ENCODE assay signal across 8 mouse cellular contexts in the genomic region with DNA sequence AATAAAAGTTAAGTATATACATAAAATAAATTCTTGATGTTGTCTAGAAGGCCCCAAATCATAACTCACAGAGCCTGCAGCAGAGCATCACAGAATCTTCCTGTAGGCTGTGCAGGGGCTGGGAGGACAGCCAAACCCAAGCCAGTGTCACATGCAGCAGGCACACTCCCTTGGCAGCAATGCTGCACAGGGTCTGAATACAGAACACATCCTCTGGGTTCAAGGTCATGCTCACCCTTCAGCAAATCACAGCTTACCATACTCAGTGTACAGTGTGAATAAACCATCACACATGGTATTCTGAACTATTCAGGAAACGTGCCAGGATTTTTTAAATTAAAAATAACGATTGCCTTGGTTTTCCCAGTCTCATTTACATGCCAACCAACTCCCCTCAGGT. TPM values are rescaled to one million over a fixed set of nuclear protein-coding genes. Genes with fewer than 3 reads are reported as not detected.
A peak's percentile ranks its signal among the peaks of the same experiment; 100 is the strongest.
DNase-seq lines count a peak whose midpoint lies in the region; ATAC-seq and TF ChIP-seq lines count a peak whose summit lies in the region.

No protein-coding gene starts in this region.

- WGBS in forebrain, postnatal 0 days = 23% methylated on average over 2 of the region's 2 CpGs
- 68% methylated on average over 2 of the region's 2 CpGs for WGBS in hindbrain, embryonic 13.5 days
- WGBS in liver, embryonic 11.5 days = 58% methylated on average over 2 of the region's 2 CpGs

- peak; percentile 22 for DNase-seq in embryo, embryonic 11 days
- no peak for DNase-seq in embryo, embryonic 10.5 days (ENCODE audit: low spot score)
- peak; percentile 71 for DNase-seq in adipocyte (ENCODE audit: low spot score)
- peak; percentile 33 for DNase-seq in forebrain, postnatal 0 days
- DNase-seq in liver, embryonic 11.5 days (ENCODE audit: low spot score) = no peak
- no peak for DNase-seq in thymus, postnatal 36 days
- no peak for DNase-seq in B cell, adult 2 months

- no peaks in the 10 kb centered on the region for H3K27me3 ChIP-seq in forebrain, postnatal 0 days (ENCODE audit: insufficient read depth, low read length)
- no peaks in the 10 kb centered on the region for H3K27me3 ChIP-seq in hindbrain, embryonic 13.5 days
- no peaks in the 10 kb centered on the region for H3K27me3 ChIP-seq in liver, embryonic 11.5 days (replicated peaks; ENCODE audit: control insufficient read depth, insufficient read depth, low read length)

- no peaks in the 10 kb centered on the region for H3K36me3 ChIP-seq in forebrain, postnatal 0 days (ENCODE audit: insufficient read depth)
- no peaks in the 10 kb centered on the region for H3K36me3 ChIP-seq in hindbrain, embryonic 13.5 days
- H3K36me3 ChIP-seq in liver, embryonic 11.5 days (ENCODE audit: control insufficient read depth, insufficient read depth, low read length) = no peaks in the 10 kb centered on the region

- no peak overlapping the region for H3K4me2 ChIP-seq in forebrain, postnatal 0 days (ENCODE audit: low read depth)
- H3K4me2 ChIP-seq in hindbrain, embryonic 13.5 days = no peak overlapping the region
- H3K4me2 ChIP-seq in liver, embryonic 11.5 days = no peak overlapping the region

- no peak overlapping the region for H3K9ac ChIP-seq in forebrain, postnatal 0 days
- no peak overlapping the region for H3K9ac ChIP-seq in hindbrain, embryonic 13.5 days
- no peak overlapping the region for H3K9ac ChIP-seq in liver, embryonic 11.5 days (ENCODE audit: low read depth, low read length)

- H3K27ac ChIP-seq in forebrain, postnatal 0 days (ENCODE audit: low read depth, low read length) = no peak overlapping the region
- H3K27ac ChIP-seq in hindbrain, embryonic 13.5 days = peak overlapping the region; percentile 48
- peak overlapping the region; percentile 26; the same call in 1 of the 2 replicates for H3K27ac ChIP-seq in liver, embryonic 11.5 days (ENCODE audit: low read depth, low read length)

- H3K4me3 ChIP-seq in forebrain, postnatal 0 days (ENCODE audit: low read depth, low read length) = no peak overlapping the region
- H3K4me3 ChIP-seq in hindbrain, embryonic 13.5 days = no peak overlapping the region
- no peak overlapping the region for H3K4me3 ChIP-seq in liver, embryonic 11.5 days (ENCODE audit: low read depth, low read length)

- H3K4me1 ChIP-seq in forebrain, postnatal 0 days (ENCODE audit: insufficient read depth) = peaks cover 7% of the 10 kb centered on the region
- peaks cover 21% of the 10 kb centered on the region for H3K4me1 ChIP-seq in hindbrain, embryonic 13.5 days (replicated peaks)
- peaks cover 9% of the 10 kb centered on the region for H3K4me1 ChIP-seq in liver, embryonic 11.5 days (replicated peaks; ENCODE audit: control insufficient read depth, insufficient read depth, low read length)

- ATAC-seq in forebrain, postnatal 0 days = peak; percentile 68
- no peak for ATAC-seq in hindbrain, embryonic 13.5 days (ENCODE audit: low FRiP score)
- no peak for ATAC-seq in liver, embryonic 11.5 days (replicated peaks; ENCODE audit: low FRiP score)

- no peaks in the 10 kb centered on the region for H3K9me3 ChIP-seq in forebrain, postnatal 0 days (ENCODE audit: low read length)
- H3K9me3 ChIP-seq in hindbrain, embryonic 13.5 days = no peaks in the 10 kb centered on the region
- H3K9me3 ChIP-seq in liver, embryonic 11.5 days (ENCODE audit: control insufficient read depth, low read length) = no peaks in the 10 kb centered on the region

- no peak for TF ChIP-seq CTCF in forebrain, postnatal 0 days (IDR thresholded peaks at IDR 0.05; ENCODE audit: low read depth)

RNA-seq across cellular contexts. Expression of gene Rbfox2, which starts 52.7 kb away (rescaled TPM):
- 391 and 470 TPM in 2 replicates for total RNA-seq in forebrain, postnatal 0 days (2014; rRNA removed)
- polyA plus RNA-seq in forebrain, postnatal 0 days (2015; fragmentation: Nextera tagmentation; extraction: Ambion mirVana) = 105 and 135 TPM in 2 replicates
- 158 and 159 TPM in 2 replicates for polyA plus RNA-seq in hindbrain, embryonic 13.5 days (2015; fragmentation: Nextera tagmentation; extraction: Ambion mirVana)
- 24.3 and 26.6 TPM in 2 replicates for polyA plus RNA-seq in liver, embryonic 11.5 days (2014; fragmentation: Nextera tagmentation; extraction: Ambion mirVana)

Comparison
In these comparisons a context has a peak if more than half of its experiments do, and no peak if none do; other contexts are left out.
1. DNase-seq: peak in embryo, embryonic 11 days (single experiment), adipocyte (single experiment) and forebrain, postnatal 0 days (single experiment); none in embryo, embryonic 10.5 days (single experiment), liver, embryonic 11.5 days (single experiment), thymus, postnatal 36 days (0 of 2) and B cell, adult 2 months (0 of 2).